Mouse (Mus musculus): ENCODE results near the gene Nuf2. TPM values are rescaled to one million over a fixed set of nuclear protein-coding genes. Genes with fewer than 3 reads are reported as not detected.

The Nuf2 gene
- polyA plus RNA-seq (2014; fragmentation: Nextera tagmentation; extraction: Ambion mirVana) = 6.2 and 8.6 TPM in 2 replicates

DNA sequence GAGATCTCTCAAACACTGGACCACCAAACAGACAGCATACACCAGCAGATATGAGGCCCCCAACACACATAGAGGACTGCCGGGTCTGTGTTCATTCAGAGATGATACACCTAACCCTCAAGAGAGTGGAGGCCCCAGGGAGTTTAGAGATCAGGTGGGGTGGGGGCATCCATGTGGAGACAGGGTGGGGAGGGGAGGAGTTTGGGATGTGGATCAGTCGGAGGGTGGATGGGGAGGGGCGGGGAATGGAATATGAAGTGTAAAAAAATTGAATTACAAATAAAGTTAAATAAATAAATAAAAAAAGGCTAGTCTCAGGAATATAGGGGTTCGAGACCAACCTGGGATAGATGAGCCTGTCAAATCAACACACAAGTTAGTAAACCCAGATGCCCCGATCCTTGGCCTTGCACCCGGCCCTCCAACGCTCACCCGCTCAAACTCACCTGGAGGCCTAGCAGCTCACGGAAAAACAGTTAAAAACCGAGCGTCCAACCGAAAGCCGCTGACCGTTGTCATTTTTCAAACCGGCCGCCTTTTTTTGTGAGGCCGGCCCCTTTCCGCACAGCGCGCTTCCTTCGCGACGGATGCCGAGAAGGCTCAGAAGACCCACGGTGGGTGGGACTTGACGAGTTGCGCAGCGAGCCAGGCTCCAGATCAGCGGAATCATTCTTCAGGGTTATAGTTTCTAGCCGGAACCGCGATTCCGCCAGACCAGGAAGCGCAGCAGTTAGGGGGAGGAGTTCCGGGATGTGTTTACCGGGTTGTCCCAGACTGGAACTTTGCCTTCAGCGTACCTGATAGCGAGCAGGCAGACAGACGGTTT lies at the start of gene Nuf2:
TSS of gene Nuf2 (minus strand) at position 589 of the 826 bp plus-strand sequence.
- WGBS = under 1% methylated on average over 39 of the region's 39 CpGs
- Histone ChIP-seq H3K27ac (ENCODE audit: low read depth, low read length) (peak within 1 kb of the TSS; percentile 76), H3K27me3 (ENCODE audit: control insufficient read depth, insufficient read depth, low read length) (no peaks in the 10 kb centered on the region), H3K4me3 (ENCODE audit: low read depth, low read length) (peak within 1 kb of the TSS; percentile 46), H3K9ac (replicated peaks; ENCODE audit: low read depth, low read length) (peak within 1 kb of the TSS; percentile 29; the same call in 1 of the 2 replicates), H3K36me3 (ENCODE audit: control insufficient read depth, insufficient read depth, low read length) (no peaks in the 10 kb centered on the region), H3K9me3 (ENCODE audit: control insufficient read depth, low read length) (no peaks in the 10 kb centered on the region), H3K4me1 (ENCODE audit: control insufficient read depth, insufficient read depth, low read length) (no peaks in the 10 kb centered on the region), H3K4me2 (ENCODE audit: low read depth, low read length) (peak within 1 kb of the TSS; percentile 78)
- ATAC-seq (ENCODE audit: low read depth) = peak; percentile 97

DNA sequence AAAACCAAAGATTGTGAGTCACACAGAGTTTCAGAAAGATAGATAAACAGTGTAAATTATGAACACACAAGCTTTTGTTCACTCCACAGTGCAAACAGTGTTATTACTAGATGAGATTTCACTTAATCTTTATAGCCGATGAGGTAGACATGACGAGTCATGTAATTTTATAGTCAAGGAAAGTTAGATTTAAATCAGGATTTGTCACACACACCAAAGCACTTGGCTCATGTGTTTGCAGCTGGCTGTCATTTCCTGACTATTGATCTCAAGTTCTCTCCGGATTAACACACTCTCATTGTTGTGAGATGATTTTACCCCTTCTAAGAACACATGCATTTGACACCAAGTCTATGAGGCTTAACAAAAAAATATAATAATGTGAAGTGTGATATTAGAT lies 48.3 kb upstream of the Nuf2 start:
- Histone ChIP-seq H3K27ac (ENCODE audit: low read depth, low read length) (no peak overlapping the region), H3K9ac (replicated peaks; ENCODE audit: low read depth, low read length) (no peak overlapping the region), H3K4me2 (ENCODE audit: low read depth, low read length) (no peak overlapping the region), H3K9me3 (ENCODE audit: control insufficient read depth, low read length) (no peaks in the 10 kb centered on the region), H3K36me3 (ENCODE audit: control insufficient read depth, insufficient read depth, low read length) (no peaks in the 10 kb centered on the region), H3K4me3 (ENCODE audit: low read depth, low read length) (no peak overlapping the region), H3K27me3 (ENCODE audit: control insufficient read depth, insufficient read depth, low read length) (no peaks in the 10 kb centered on the region), H3K4me1 (ENCODE audit: control insufficient read depth, insufficient read depth, low read length) (no peaks in the 10 kb centered on the region)
- 68% methylated on average over 3 of the region's 3 CpGs for WGBS
- ATAC-seq (ENCODE audit: low read depth) = no peak

DNA sequence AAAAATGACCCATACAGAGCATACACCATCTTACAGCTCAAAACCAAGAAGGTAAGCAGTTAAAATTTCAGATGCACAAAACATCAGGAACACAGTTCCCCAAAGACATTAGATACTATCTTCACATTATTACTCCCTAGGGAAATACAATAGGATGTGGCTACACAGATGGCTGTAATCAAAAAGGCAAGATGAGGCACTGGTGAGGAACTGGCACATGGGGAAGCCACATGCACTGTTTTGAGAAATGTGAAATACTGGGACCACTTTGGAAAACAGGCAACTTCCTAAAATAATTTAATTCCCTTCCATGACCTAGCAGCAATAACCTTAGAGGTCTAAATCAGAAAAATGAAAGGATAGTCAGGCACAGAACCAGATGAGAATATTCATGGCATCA lies 42.9 kb upstream of the Nuf2 start:
- no peak overlapping the region for H3K4me3 ChIP-seq (ENCODE audit: low read depth, low read length)
- ATAC-seq (ENCODE audit: low read depth) = no peak
- H3K36me3 ChIP-seq (ENCODE audit: control insufficient read depth, insufficient read depth, low read length) = no peaks in the 10 kb centered on the region
- no peak overlapping the region for H3K27ac ChIP-seq (ENCODE audit: low read depth, low read length)
- no peaks in the 10 kb centered on the region for H3K27me3 ChIP-seq (ENCODE audit: control insufficient read depth, insufficient read depth, low read length)
- H3K4me1 ChIP-seq (ENCODE audit: control insufficient read depth, insufficient read depth, low read length) = no peaks in the 10 kb centered on the region
- H3K4me2 ChIP-seq (ENCODE audit: low read depth, low read length) = no peak overlapping the region
- no peak overlapping the region for H3K9ac ChIP-seq (replicated peaks; ENCODE audit: low read depth, low read length)
- H3K9me3 ChIP-seq (ENCODE audit: control insufficient read depth, low read length) = no peaks in the 10 kb centered on the region

DNA sequence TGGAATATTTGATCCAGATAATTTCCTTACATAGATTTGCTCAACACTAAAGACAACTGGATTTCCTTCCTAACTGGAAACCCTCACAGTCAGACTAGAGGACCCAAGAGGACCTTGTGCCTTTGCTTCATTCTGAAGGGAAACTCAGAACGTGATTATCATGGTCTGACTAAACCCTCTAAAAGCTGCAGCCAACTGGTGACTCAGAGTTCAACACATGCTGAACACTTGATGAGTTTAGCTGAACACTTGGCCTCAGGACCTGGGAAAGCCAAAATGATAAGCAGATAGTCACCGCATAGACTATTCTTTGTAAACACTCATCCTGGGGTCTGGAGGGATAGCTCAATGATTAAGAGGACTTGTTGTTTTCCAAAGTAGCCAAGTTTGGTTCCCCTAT lies 24.4 kb upstream of the Nuf2 start:
- Histone ChIP-seq H3K4me1 (ENCODE audit: control insufficient read depth, insufficient read depth, low read length) (no peaks in the 10 kb centered on the region), H3K36me3 (ENCODE audit: control insufficient read depth, insufficient read depth, low read length) (no peaks in the 10 kb centered on the region), H3K27ac (ENCODE audit: low read depth, low read length) (no peak overlapping the region), H3K9ac (replicated peaks; ENCODE audit: low read depth, low read length) (no peak overlapping the region), H3K27me3 (ENCODE audit: control insufficient read depth, insufficient read depth, low read length) (no peaks in the 10 kb centered on the region), H3K9me3 (ENCODE audit: control insufficient read depth, low read length) (no peaks in the 10 kb centered on the region), H3K4me3 (ENCODE audit: low read depth, low read length) (no peak overlapping the region), H3K4me2 (ENCODE audit: low read depth, low read length) (no peak overlapping the region)
- no peak for ATAC-seq (ENCODE audit: low read depth)
- WGBS = 92% methylated on average over 2 of the region's 2 CpGs

DNA sequence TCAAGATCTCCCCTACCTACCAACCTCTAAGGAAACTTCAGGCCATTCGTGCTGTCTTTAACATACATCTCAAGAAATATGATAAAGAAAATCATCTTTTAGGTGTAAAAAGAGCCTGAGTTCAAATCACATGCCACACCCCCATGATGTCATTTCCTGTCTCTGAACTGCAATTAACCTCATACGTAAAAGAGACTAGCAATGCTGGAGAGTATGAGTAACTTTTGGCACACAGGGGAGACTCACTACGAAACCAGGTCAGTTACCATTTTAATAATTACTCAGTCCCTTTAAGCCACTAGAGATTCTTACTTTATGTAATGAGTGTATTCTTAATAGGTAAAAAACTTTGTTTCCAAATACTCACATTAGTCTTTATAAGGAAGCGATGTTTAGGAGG lies 23.8 kb upstream of the Nuf2 start:
- ATAC-seq (ENCODE audit: low read depth) = no peak
- WGBS = 94% methylated on average over 4 of the region's 4 CpGs
- Histone ChIP-seq H3K9me3 (ENCODE audit: control insufficient read depth, low read length) (no peaks in the 10 kb centered on the region), H3K9ac (replicated peaks; ENCODE audit: low read depth, low read length) (no peak overlapping the region), H3K36me3 (ENCODE audit: control insufficient read depth, insufficient read depth, low read length) (no peaks in the 10 kb centered on the region), H3K4me1 (ENCODE audit: control insufficient read depth, insufficient read depth, low read length) (no peaks in the 10 kb centered on the region), H3K27ac (ENCODE audit: low read depth, low read length) (no peak overlapping the region), H3K27me3 (ENCODE audit: control insufficient read depth, insufficient read depth, low read length) (no peaks in the 10 kb centered on the region), H3K4me2 (ENCODE audit: low read depth, low read length) (no peak overlapping the region), H3K4me3 (ENCODE audit: low read depth, low read length) (no peak overlapping the region)

DNA sequence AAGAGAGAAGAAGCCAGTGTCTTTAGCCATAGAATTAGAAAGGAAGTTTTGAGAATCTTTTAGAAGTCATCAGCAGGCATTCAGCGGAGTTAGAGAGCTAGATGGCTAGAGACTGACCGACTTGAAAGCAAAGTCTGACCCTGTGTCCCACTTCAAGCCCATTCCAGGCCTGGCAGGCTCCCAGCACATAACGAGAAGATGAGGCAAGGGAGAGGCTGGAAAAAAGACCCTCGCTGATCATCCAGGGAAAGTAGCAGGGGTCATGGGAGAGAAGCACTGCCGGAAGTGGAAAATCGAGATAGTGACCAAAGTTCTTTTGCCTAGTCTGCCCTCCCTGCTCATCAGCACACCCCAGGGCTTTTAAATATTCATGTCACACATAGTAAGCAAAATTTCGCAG lies 22.2 kb upstream of the Nuf2 start:
- 86% methylated on average over 7 of the region's 7 CpGs for WGBS

DNA sequence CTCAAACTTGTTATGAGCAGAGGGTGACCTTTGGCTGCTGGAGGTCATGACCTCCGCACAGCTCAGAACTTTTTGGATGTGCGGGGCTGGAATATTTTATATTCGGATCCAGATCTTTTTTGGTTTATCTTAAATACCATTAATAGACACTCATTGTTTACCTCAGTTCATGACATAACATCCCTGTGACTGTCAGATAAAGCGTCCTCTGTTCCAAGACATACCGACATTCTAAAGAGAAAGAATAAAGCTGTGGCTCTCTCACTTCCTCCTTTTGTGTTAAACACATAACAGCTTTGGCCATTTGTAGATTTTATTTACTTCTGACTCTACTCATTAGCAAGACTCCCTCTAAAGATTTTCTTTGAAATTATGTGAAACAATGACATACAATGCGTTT lies 9.2 kb upstream of the Nuf2 start:
- H3K4me3 ChIP-seq (ENCODE audit: low read depth, low read length) = no peak overlapping the region
- 86% methylated on average over 6 of the region's 6 CpGs for WGBS
- no peaks in the 10 kb centered on the region for H3K36me3 ChIP-seq (ENCODE audit: control insufficient read depth, insufficient read depth, low read length)
- no peaks in the 10 kb centered on the region for H3K4me1 ChIP-seq (ENCODE audit: control insufficient read depth, insufficient read depth, low read length)
- H3K27me3 ChIP-seq (ENCODE audit: control insufficient read depth, insufficient read depth, low read length) = no peaks in the 10 kb centered on the region
- ATAC-seq (ENCODE audit: low read depth) = no peak
- no peak overlapping the region for H3K9ac ChIP-seq (replicated peaks; ENCODE audit: low read depth, low read length)
- H3K9me3 ChIP-seq (ENCODE audit: control insufficient read depth, low read length) = no peaks in the 10 kb centered on the region
- no peak overlapping the region for H3K4me2 ChIP-seq (ENCODE audit: low read depth, low read length)
- no peak overlapping the region for H3K27ac ChIP-seq (ENCODE audit: low read depth, low read length)

More for the DNA sequence above, 22.2 kb upstream of the Nuf2 start:
- no peaks in the 10 kb centered on the region for H3K36me3 ChIP-seq (ENCODE audit: control insufficient read depth, insufficient read depth, low read length)
- H3K27ac ChIP-seq (ENCODE audit: low read depth, low read length) = no peak overlapping the region
- no peak for ATAC-seq (ENCODE audit: low read depth)
- H3K4me1 ChIP-seq (ENCODE audit: control insufficient read depth, insufficient read depth, low read length) = no peaks in the 10 kb centered on the region
- H3K27me3 ChIP-seq (ENCODE audit: control insufficient read depth, insufficient read depth, low read length) = no peaks in the 10 kb centered on the region
- H3K4me2 ChIP-seq (ENCODE audit: low read depth, low read length) = no peak overlapping the region
- no peaks in the 10 kb centered on the region for H3K9me3 ChIP-seq (ENCODE audit: control insufficient read depth, low read length)
- no peak overlapping the region for H3K4me3 ChIP-seq (ENCODE audit: low read depth, low read length)
- no peak overlapping the region for H3K9ac ChIP-seq (replicated peaks; ENCODE audit: low read depth, low read length)

DNA sequence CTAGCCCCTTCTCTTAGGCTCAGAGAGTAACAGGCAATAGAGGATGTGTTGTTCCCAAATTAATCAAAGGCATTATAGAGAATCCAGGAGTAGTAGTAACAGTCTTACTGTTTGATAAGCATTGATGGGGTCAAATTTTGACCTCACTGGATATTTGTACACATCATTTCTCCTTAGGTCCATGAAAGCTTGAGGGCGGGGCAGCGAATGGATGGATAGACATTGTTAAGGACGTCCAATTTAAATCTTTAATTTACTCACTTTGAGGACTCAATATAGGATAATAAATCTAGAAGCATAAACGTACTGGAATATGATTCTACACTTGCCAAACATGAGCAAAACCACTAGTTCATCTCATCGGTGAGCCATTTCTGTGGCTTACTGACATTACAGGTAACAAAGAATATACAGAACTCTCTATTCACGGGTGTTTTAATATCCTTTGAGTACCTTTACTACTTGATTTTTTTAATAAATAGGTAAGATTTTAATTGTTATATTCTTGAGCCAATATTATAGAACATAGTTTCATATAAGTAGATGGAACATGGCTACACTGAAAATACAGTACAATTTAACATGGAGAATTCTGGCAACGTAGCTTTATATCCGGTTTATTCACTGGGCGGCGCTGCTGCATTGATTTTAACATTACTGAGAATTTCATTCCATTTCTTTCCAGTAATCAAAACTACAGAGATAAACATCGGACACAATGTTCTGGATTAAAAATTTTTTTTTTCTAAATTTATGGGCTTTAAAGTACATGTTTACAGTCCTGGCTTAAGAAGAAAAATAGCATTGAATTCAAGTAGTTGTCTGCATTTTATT lies 655 bp upstream of the Nuf2 start:
- H3K4me3 ChIP-seq (ENCODE audit: low read depth, low read length) = peak overlapping the region; percentile 46
- peak; percentile 23; the same call in 1 of the 2 replicates for ATAC-seq (ENCODE audit: low read depth)
- H3K36me3 ChIP-seq (ENCODE audit: control insufficient read depth, insufficient read depth, low read length) = no peaks in the 10 kb centered on the region
- no peaks in the 10 kb centered on the region for H3K9me3 ChIP-seq (ENCODE audit: control insufficient read depth, low read length)
- H3K9ac ChIP-seq (replicated peaks; ENCODE audit: low read depth, low read length) = peak overlapping the region; percentile 29; the same call in 1 of the 2 replicates
- 12% methylated on average over 11 of the region's 11 CpGs for WGBS
- H3K4me2 ChIP-seq (ENCODE audit: low read depth, low read length) = peak overlapping the region; percentile 78
- H3K4me1 ChIP-seq (ENCODE audit: control insufficient read depth, insufficient read depth, low read length) = no peaks in the 10 kb centered on the region
- H3K27me3 ChIP-seq (ENCODE audit: control insufficient read depth, insufficient read depth, low read length) = no peaks in the 10 kb centered on the region
- H3K27ac ChIP-seq (ENCODE audit: low read depth, low read length) = peak overlapping the region; percentile 76

DNA sequence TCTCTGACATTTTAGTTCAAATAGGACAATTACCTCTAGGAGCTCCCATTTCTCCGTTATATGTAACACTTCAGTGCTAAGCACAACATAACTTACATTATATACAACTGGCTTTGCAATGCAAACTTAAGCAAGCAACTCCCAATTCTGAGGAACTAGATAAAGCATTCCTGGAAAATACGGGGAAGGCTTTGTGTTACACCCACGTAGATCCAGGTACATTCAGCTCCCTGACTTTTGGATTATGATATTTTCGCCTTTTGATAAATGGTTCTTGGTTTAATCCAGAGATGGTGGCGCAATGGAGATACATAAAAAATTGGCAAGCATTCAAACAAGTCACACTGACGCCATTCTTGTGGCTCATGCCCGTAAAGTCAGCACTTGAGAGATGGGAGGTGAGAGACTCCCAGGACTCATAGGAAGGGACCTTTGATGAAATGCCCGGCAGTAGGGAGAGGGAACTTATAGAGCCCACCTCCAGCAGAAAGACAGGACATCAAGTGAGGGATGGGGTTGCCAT lies 1.2 kb downstream of the Nuf2 start:
- no peaks in the 10 kb centered on the region for H3K27me3 ChIP-seq (ENCODE audit: control insufficient read depth, insufficient read depth, low read length)
- H3K27ac ChIP-seq (ENCODE audit: low read depth, low read length) = no peak overlapping the region
- H3K9me3 ChIP-seq (ENCODE audit: control insufficient read depth, low read length) = no peaks in the 10 kb centered on the region
- H3K4me3 ChIP-seq (ENCODE audit: low read depth, low read length) = no peak overlapping the region
- H3K36me3 ChIP-seq (ENCODE audit: control insufficient read depth, insufficient read depth, low read length) = no peaks in the 10 kb centered on the region
- WGBS = 87% methylated on average over 8 of the region's 8 CpGs
- no peak overlapping the region for H3K9ac ChIP-seq (replicated peaks; ENCODE audit: low read depth, low read length)
- no peaks in the 10 kb centered on the region for H3K4me1 ChIP-seq (ENCODE audit: control insufficient read depth, insufficient read depth, low read length)
- no peak for ATAC-seq (ENCODE audit: low read depth)
- H3K4me2 ChIP-seq (ENCODE audit: low read depth, low read length) = no peak overlapping the region

All from neural tube, embryonic 14.5 days (tissue).